ENCODE assay signal across 17 mouse cellular contexts in genomic region chr14:27798184-27798934, GRCm38 (mm10).
DNase-seq lines count a peak whose midpoint lies in the region; ATAC-seq and TF ChIP-seq lines count a peak whose summit lies in the region.
"Had no signal": no experiment of that assay in that cellular context is flagged by ENCODE, and none has a peak within 500 bp of the region (broad histone marks: within the 10 kb centered on the region; RNA-seq: fewer than 3 reads in every experiment).

No protein-coding gene starts in this region.

- WGBS in forebrain, postnatal 0 days = 43% methylated on average over 11 of the region's 11 CpGs
- WGBS in forebrain, embryonic 14.5 days = 75% methylated on average over 11 of the region's 11 CpGs

- ATAC-seq in forebrain, postnatal 0 days = peak; percentile 66
- ATAC-seq in forebrain, embryonic 14.5 days = no peak
- ATAC-seq: CD4-positive, CD25-positive, alpha-beta regulatory T cell, adult 4 months; intestine, embryonic 15.5 days; lung, postnatal 0 days had no signal

- no peaks in the 10 kb centered on the region for H3K4me1 ChIP-seq in forebrain, postnatal 0 days (ENCODE audit: insufficient read depth)
- peaks cover 7% of the 10 kb centered on the region; the same call in 1 of the 2 replicates for H3K4me1 ChIP-seq in forebrain, embryonic 14.5 days (ENCODE audit: control insufficient read depth, insufficient read depth, low read length)
- H3K4me1 ChIP-seq: intestine, embryonic 15.5 days; limb, embryonic 12.5 days; neural tube, embryonic 15.5 days had no signal

- no peaks in the 10 kb centered on the region for H3K9me3 ChIP-seq in forebrain, postnatal 0 days (ENCODE audit: low read length)
- H3K9me3 ChIP-seq in forebrain, embryonic 14.5 days (replicated peaks; ENCODE audit: control insufficient read depth, low read length) = no peaks in the 10 kb centered on the region
- H3K9me3 ChIP-seq: embryonic facial prominence, embryonic 13.5 days; heart, embryonic 15.5 days; intestine, embryonic 15.5 days; limb, embryonic 12.5 days; neural tube, embryonic 15.5 days had no signal

- H3K4me3 ChIP-seq in forebrain, postnatal 0 days (ENCODE audit: low read depth, low read length) = no peak overlapping the region
- no peak overlapping the region for H3K4me3 ChIP-seq in forebrain, embryonic 14.5 days (ENCODE audit: low read depth, low read length)
- no peak overlapping the region for H3K4me3 ChIP-seq in left cerebral cortex, adult 2 months
- H3K4me3 ChIP-seq: embryonic facial prominence, embryonic 13.5 days; heart, embryonic 15.5 days; intestine, embryonic 15.5 days; limb, embryonic 12.5 days; neural tube, embryonic 15.5 days had no signal

- intact Hi-C loops in left cerebral cortex, adult 2 months (cut with DNase I) = no loop called here

- H3K27me3 ChIP-seq in forebrain, postnatal 0 days (ENCODE audit: insufficient read depth, low read length) = no peaks in the 10 kb centered on the region
- no peaks in the 10 kb centered on the region for H3K27me3 ChIP-seq in forebrain, embryonic 14.5 days (replicated peaks; ENCODE audit: control insufficient read depth, insufficient read depth, low read length)
- H3K27me3 ChIP-seq: embryonic facial prominence, embryonic 13.5 days; heart, embryonic 15.5 days; intestine, embryonic 15.5 days; limb, embryonic 12.5 days; neural tube, embryonic 15.5 days had no signal

- H3K36me3 ChIP-seq in forebrain, postnatal 0 days (ENCODE audit: insufficient read depth) = no peaks in the 10 kb centered on the region
- H3K36me3 ChIP-seq in forebrain, embryonic 14.5 days (ENCODE audit: control insufficient read depth, insufficient read depth, low read length) = no peaks in the 10 kb centered on the region
- H3K36me3 ChIP-seq: embryonic facial prominence, embryonic 13.5 days; heart, embryonic 15.5 days; intestine, embryonic 15.5 days; limb, embryonic 12.5 days; neural tube, embryonic 15.5 days had no signal

- H3K27ac ChIP-seq in forebrain, postnatal 0 days (ENCODE audit: low read depth, low read length) = no peak overlapping the region; the same call in 1 of the 2 replicates
- H3K27ac ChIP-seq in forebrain, embryonic 14.5 days (ENCODE audit: low read depth, low read length) = no peak overlapping the region
- H3K27ac ChIP-seq in left cerebral cortex, adult 2 months = peak overlapping the region; percentile 80
- H3K27ac ChIP-seq: embryonic facial prominence, embryonic 13.5 days; heart, embryonic 15.5 days; intestine, embryonic 15.5 days; kidney, postnatal 0 days; limb, embryonic 12.5 days; liver, embryonic 14.5 days; neural tube, embryonic 15.5 days had no signal

- no peak overlapping the region for H3K9ac ChIP-seq in forebrain, postnatal 0 days
- no peak overlapping the region for H3K9ac ChIP-seq in forebrain, embryonic 14.5 days (ENCODE audit: low read length)
- H3K9ac ChIP-seq: embryonic facial prominence, embryonic 13.5 days; heart, embryonic 15.5 days; intestine, embryonic 15.5 days; limb, embryonic 12.5 days; liver, embryonic 14.5 days; neural tube, embryonic 15.5 days had no signal

- TF ChIP-seq CTCF in forebrain, postnatal 0 days (IDR thresholded peaks at IDR 0.05; ENCODE audit: low read depth) = no peak
- no peak for TF ChIP-seq CTCF in left cerebral cortex, adult 2 months (IDR thresholded peaks at IDR 0.05)

- DNase-seq in forebrain, postnatal 0 days = no peak
- no peak for DNase-seq in forebrain, embryonic 14.5 days (ENCODE audit: low spot score)
- peak; percentile 72 for DNase-seq in right cerebral cortex, adult 18-20 months
- DNase-seq in right cerebral cortex, postnatal 4 days = no peak
- no peak for DNase-seq in left cerebral cortex, adult 2 months (ENCODE audit: extremely low spot score in 1 of 2, low spot score in 2 of 2)
- no peak for DNase-seq in B cell, adult 2 months
- DNase-seq in natural killer cell, adult 2 months (ENCODE audit: low spot score in 2 of 2) = no peak
- DNase-seq: adrenal gland, postnatal 25 days had no signal

- no peak overlapping the region for H3K4me2 ChIP-seq in forebrain, postnatal 0 days (ENCODE audit: low read depth)
- H3K4me2 ChIP-seq in forebrain, embryonic 14.5 days (ENCODE audit: low read length) = no peak overlapping the region
- H3K4me2 ChIP-seq: embryonic facial prominence, embryonic 13.5 days; heart, embryonic 15.5 days; intestine, embryonic 15.5 days; limb, embryonic 12.5 days; neural tube, embryonic 15.5 days had no signal
